Mouse (Mus musculus): Measurements from ENCODE around the gene Atp2a2. TPM values are rescaled to one million over a fixed set of nuclear protein-coding genes. Genes with fewer than 3 reads are reported as not detected.

The Atp2a2 gene
- total RNA-seq, 4 experiments from 2014 or later, result 187 to 206 (median 196) TPM

DNA sequence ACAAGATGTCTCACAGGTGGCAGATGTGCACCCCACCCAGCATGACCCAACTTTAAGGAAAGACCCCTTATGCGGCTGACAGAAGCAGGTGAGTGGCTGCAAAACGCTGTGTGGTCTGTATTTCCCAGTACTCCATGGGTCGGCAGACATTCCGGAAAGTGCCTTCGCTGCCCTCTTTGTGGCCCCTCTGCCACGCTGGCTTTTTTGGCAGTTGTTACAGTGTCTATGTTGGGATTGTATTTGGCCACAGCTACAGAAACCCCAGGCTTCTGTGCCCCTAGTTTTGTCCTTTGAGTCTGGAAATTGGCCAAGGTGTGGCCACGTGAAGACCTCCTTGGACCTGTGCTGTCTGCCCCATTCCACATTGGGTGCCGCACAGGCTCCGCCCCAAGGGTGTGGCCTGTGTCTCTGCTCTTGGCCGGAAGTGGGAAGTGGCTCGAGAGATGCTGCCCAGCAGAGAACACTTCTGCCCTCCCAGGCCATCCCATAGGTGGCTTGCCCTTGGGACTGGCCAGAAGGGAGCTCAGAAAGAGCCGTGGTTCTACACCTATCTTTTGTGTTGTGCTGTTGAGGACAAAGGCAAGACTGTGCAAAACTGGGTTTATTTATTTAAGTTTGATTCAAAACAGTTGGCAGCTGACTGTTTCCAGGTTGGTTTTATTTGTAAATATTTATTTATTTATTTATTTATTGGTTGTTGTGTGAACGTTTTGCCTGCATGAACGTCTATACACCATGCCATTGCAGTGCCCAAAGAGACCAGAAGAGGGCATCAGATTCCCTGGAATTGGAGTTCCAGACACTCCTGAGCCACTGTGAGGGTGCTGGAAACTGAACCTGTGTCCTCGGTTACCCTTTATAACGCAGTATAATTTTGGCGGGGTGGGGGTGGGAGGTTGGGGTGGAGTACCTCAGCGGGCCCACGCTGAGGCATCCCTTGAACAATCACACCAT is 92.1 kb downstream of the Atp2a2 start:
- no peak for DNase-seq

DNA sequence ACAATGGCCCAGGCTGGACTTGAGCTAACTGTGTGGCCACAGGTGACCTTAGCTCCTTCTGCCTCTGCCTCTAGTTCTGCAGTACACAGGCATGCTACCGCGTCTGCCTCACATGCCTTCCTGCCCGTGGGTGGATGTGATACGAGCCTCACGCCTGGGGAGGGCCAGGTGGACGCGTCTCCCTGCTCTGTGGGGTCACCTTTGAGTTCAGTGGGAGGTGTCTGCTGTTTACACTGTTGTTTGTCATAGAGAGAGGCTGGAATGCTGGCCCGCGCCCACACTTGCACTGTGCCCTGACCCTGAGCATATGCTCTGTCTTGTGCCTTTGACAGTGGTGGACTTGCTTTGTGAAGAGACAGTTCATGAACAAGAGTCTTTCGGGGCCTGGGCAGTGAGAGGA is 96.5 kb downstream of the Atp2a2 start:
- no peak for DNase-seq

Other genes with a start within 250 kb of the Atp2a2 start
- 10 to 100 TPM; 14.8 to 34.9 (median 23.1) TPM for gene Tctn1, start 237.8 kb downstream of the Atp2a2 start, total RNA-seq (2022)
- gene Pptc7, start 217.9 kb downstream of the Atp2a2 start, total RNA-seq (2022), result 10 to 100 TPM; 65.9 to 69.7 (median 68.8) TPM
- 1 to 10 TPM; 2.4 to 5.4 (median 4.5) TPM for gene Rad9b, start 148.0 kb downstream of the Atp2a2 start, total RNA-seq (2022)
- 100 to 1,000 TPM; 147 to 170 (median 156) TPM for gene Vps29, start 147.9 kb downstream of the Atp2a2 start, total RNA-seq (2022)
- 10 to 100 TPM; 31.5 to 38.5 (median 35.0) TPM for gene Gpn3, start 130.3 kb downstream of the Atp2a2 start, total RNA-seq (2022)
- gene Fam216a, start 129.9 kb downstream of the Atp2a2 start, total RNA-seq (2022), result 10 to 100 TPM; 31.1 to 45.8 (median 38.8) TPM
- 100 to 1,000 TPM; 189 to 253 (median 205) TPM for gene Arpc3, start 110.3 kb downstream of the Atp2a2 start, total RNA-seq (2022)
- 10 to 100 TPM; 49.1 to 59.5 (median 55.4) TPM for gene Anapc7, start 80.5 kb downstream of the Atp2a2 start, total RNA-seq (2022)
- 10 to 100 TPM; 13.9 to 30.8 (median 21.5) TPM for gene Ift81, start 112.3 kb upstream of the Atp2a2 start, total RNA-seq (2022)
- gene P2rx7, start 141.7 kb upstream of the Atp2a2 start, total RNA-seq (2022), result 1 to 10 TPM; 3.3 to 7.1 (median 4.9) TPM
- 10 to 100 TPM; 38.2 to 57.9 (median 46.5) TPM for gene P2rx4, start 205.3 kb upstream of the Atp2a2 start, total RNA-seq (2022)

All from adrenal gland, adult 8-10 months (tissue).